Mouse (Mus musculus): ENCODE measurements around the gene Kcnab1.

The Kcnab1 gene

DNA sequence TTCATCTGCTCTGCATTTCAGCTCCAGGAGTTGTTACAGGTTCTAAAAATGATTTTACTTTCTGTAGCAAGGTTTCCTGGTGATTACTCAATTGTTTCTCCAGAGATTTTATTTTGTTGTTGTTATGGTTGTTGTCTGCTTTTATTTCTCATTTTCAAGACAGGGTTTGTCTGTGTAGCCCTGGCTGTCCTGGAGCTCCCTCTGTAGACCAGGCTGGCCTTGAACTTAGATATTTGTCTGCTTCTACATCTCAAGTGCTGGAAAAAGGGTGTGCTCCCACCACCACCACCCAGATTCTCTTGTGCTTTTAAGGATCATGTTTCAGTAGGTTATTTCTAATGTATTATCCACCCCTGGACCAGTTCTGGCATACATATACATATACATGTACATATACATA lies 207.6 kb downstream of the Kcnab1 start:
- no peak for DNase-seq (ENCODE audit: extremely low spot score)

DNA sequence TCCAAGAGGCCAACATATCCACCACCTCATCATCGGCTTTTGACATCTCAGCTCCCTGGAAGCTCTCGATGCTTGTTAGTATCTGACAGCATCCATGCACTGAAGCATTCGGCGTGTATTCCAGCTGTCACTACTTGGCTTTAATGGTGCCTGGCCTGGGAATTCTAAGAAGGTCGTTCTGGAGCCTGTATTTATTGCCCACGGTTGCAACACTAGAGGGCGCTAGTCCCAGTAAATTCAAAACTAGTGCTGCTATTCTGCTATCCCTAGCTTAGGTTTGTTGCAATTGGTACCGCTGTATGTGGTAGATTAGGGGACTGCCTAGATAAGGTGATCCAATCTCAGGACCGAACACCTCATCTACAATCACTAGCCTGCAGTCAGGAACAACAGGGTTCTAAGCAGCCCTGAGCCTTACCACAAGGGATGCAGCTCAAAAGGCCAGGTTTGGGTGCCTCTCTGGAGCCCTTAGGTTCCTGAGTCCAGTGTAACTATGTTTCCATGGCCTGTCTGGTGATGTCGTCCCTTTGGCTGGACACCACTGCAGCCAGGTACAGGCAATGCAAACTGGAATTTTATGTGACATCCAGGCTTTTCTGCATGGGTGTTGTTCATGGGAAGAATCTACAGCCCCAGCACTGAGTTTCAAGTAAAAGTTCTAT lies 208.8 kb downstream of the Kcnab1 start:
- DNase-seq (ENCODE audit: extremely low spot score), result peak; percentile 61

DNA sequence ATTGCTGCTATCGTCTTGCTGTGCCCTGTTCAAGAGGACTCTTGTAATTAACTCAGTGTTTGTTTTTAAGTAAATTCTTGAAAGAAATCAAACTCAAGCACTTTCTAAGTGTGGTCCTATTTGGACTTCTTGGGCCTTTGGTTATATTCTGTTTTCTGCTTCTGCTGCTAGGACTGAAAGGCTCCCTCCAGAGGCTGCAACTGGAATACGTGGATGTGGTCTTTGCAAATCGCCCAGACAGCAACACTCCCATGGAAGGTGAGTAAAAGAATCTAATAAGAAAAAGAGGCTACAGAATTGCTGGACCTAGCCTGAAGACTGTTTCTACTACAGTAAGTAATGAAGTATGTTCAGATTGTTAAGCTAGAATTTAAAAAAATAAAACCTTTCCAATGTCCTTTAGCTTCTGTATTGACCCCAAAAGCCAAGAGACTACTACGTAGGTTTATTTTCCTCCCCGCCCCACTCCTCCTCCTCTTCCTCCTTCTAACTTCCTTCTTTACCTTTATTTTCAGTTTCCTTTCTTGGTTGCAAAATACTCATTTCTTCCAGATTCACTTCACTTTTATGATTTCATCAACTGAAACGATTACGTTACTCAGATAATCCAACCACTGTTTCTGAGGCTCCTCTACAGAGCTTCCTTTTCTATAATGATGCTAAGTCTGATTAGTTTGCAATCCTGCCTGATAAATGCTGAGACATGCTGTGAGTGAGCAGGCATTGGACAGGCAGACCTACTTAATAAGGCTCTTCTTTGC lies 210.2 kb downstream of the Kcnab1 start:
- DNase-seq (ENCODE audit: extremely low spot score), result no peak

DNA sequence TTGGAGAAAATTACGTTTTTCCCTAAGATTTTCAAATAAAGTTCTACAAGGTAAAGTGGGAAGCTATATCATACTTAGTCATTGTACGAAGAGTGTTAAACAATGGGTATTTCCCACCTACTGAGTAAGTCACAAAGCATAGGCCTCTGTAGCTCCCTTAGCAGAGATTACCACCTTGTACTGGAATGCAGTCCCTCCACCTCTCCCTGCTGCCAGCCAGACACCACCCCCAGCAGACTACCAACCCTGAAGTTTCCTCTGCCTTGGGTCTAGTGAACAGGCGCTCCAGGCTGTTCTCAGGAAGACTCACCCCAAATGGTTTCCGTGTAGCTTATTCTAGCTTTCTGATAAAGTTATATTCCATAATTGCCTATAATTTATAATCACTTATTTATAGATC lies 211.8 kb downstream of the Kcnab1 start:
- DNase-seq (ENCODE audit: extremely low spot score), result no peak

DNA sequence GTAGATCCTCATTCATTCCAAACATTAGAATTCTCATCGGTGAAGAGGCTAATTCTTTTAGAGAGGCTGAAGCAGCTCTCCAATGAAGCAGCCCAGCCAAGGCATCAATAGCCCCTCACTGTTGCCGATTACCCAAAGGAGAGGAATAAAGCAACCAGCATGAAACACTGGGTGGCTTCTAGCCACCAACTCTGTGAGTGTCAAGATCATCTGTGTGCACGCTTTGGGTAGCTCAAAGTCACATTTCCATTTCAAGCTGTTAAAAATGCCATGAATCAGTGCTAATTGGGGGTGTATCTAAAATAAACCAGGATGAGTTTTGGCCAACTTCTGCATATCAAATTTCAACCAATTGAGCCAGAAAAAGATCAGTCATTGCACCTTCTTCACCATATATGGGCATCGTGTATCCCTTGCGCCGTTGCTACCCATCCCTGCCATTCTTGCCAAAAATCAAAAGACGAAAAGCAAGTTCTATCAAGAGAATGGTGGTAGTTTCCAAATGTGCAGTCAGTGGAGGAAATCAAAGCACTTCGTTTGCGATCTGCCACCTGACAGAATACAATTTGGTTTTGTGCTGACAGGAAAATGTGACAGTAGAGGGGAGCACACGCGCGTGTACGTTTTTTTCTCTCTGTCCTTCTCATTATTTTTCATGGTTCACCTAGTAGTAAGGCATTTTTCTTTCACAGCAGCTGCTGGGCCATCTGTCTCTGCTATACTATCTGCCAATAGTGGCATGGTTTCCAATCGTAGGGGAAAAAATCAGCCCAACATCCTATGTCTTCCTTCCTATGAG lies 213.0 kb downstream of the Kcnab1 start:
- DNase-seq (ENCODE audit: extremely low spot score), result no peak

DNA sequence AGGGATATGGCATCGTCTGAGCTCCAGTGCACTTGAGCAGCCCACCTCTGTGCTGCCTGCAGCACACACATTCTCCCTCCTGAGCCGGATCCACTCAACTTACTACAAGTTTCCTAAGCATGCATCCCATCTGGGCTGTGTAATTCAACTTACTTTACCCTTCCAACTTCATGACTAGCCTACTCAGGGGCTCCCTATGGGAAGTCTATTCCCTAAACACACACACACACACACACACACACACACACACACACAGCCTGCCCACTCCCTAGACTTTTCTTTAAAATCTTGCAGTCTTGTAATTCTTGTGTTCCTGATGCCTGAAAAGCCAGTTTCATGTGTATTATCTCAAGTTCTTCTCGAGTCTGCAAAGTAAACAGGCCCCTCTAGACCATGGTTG lies 216.1 kb downstream of the Kcnab1 start:
- no peak for DNase-seq (ENCODE audit: extremely low spot score)

DNA sequence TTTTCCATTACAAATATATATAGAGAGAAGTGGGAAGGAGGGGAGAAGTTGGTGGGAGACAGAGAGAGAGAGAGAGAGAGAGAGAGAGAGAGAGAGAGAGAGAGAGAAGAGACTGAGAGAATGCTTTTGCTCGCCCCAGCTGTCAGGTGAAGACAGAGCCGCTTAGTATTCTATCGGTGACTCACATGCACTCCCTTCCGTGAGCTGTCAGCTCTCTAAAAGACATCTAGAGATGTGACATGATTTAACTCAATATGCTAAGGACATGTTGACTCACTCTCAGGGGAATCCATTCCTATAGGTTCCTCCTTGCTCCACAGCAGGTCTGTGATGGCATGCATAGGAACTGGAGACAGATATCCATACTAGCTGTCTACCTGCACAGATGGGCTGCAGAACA lies 219.6 kb downstream of the Kcnab1 start:
- DNase-seq (ENCODE audit: extremely low spot score), result no peak

DNA sequence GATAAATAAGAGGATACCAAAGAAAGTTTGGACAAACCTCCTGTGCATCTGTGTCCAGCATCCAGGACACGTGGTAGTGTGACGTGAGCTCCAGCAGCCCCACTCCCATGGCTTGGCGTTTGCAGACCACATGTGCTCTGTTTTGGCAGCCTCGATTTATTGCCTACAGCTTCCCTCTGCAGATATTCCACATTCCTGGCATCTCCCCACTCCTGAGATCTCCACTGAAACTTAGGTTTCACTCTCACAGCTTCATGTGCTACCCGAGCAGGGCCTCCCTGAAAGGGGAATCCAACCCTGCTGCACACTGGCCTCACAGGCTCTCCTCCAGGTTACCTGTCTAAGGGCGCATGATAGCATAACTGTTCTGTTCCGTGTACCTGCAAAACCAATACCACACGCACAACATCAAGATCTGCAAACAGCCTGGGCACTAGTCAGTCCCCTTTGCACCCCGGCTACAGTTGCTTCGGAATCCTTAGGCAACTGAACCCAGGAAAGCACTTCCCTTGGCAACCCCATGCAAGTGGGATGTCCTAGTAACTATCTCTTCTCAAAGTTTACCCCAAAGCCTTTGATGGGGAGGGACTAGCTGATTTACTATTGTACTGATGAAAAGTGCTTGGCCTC lies 228.8 kb downstream of the Kcnab1 start:
- no peak for DNase-seq (ENCODE audit: extremely low spot score)

DNA sequence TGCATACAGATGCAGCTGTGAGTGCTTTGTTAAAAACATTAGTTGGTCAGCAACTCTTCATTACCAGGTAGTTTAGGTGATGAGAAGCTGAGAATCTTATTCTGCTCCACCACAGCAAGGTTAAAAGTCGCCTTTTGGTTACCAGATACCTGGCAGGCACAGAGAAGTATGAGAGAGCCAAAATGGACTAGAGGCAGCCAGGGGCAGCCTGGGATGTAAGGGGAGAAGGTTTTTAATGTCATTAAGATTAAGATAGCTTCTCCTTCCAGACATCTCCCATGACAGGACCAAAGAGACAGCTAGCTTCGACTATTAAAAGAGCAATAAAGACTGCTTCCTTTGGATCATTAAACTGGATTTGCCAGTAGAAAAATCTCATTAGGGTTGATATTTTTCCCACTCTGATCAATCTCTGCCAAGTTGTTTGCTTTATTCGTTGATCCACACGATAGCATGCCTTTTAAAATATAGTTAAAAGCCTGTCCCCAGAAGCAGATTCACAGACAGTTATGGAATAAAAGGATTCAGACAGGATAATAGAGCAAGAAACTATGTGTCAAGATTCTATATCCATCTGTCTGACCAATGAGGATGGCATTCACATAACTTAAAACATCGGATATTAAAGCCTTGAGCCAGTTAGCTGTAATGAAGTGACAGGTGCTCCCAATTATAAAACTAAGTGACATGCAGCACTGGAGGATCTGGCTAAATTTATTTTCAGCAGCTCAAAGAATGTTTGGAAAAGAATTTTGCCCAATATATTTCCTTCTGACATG lies 231.2 kb downstream of the Kcnab1 start:
- DNase-seq (ENCODE audit: extremely low spot score), result no peak

DNA sequence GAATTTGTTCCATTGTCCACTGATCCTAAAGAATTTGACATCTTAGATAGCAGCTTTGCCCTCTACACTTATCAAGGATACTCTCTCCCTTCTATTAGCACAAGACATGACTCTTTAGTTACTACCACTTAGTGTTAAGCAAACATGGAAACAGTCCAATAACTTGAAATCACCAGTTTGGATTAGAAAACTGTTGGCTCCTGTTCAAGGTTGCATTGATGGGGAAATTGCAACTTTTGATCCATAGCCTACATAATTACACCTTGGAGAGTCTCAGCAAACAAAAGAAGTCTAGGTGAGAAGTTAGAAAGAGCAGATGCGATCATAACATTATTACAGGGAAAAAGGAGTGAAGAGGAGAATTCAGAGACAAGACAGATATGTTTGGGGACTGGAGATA lies 237.0 kb downstream of the Kcnab1 start:
- DNase-seq (ENCODE audit: extremely low spot score), result no peak

DNA sequence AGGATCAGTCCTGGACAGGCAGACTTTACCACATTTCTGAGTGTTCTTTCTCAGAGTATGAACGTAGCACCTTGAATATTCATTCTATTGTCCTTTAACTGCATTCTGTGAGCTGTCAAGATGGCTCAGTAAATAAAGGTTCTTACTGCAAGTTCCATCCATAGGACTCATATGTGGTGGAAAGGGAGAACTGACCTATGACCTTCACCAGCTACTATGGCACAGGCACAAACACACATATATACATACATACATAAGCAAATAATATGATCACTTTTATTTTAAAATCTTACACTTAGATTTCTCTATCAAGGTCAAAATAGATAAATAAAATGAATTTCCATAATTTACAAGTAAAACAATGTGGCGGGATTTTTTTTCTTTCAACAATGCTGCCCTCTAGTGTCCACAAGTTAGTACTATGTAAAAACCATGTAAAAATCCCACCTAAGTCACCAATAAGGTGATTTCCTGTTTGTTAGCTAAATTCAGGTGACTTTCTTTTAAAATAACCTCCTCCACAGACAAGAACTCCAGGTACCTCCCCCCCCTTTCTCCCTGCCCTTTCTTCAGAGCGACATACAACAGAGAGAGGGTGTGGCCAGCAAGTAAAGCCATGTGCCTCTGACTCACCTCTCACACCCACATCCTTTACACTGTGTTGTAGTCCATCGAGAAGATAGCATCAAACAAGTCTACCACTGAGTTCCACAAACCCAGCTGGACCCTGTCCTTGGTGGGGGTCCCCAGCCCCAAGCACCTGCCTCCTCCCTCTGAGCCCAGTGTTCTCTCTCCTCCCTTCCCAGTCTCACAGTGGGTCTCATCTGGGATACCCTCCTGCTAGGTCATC lies 243.3 kb downstream of the Kcnab1 start:
- no peak for DNase-seq (ENCODE audit: extremely low spot score)

DNA sequence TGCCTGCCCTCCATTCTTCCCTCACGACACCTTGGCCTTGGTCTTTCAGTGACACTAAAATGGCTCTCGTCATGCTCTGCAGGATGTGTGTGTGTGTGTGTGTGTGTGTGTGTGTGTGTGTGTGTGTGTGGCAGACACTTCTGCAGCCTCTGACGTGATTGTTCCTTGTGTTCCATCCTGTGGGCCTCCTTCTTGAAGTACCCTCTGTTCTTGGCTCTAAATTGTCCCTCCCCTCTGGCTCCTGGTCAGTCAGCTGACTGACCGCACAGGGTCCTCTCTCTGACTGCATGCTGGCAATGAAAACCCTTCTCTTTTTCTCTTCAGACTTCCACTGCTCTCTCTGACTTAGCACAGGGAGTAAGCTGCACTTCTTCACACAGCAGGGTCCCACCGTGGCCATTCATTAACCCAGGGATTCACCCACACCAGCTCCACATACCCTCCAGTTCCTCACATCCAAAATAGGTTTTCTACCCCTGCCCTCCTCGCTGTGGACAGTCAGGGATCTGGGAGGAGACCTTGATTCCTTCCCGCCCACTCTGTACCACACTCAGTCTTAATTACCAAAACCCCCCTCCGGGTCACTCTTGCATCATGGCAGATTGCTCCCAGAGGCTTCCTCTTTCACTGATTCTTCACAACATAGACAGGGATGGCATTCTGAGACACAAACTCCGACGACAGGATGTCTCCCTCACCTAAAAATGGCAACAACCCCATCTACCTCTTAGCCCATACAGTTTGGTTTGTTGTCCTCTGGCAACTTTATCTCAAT lies 244.3 kb downstream of the Kcnab1 start:
- DNase-seq (ENCODE audit: extremely low spot score), result no peak

DNA sequence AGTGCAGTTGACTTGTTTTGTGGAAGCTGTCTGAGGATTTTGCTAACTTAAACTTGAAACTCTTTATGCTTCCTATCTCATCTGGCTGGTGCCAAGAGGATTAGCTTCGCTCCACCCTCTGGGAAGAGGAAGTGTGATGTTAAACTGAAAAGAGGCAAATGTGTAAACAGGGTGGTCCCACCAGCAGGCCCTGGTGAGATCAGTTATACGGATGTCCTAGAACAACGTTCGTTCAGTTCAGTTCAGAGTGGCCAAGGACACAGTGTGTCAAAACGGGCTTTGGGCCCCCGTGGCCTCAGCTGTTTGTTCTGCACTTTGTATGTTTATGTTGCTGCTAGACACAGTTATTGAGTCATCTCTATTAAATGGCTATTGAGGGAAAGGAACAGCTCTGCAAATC lies 246.3 kb downstream of the Kcnab1 start:
- no peak for DNase-seq (ENCODE audit: extremely low spot score)

DNA sequence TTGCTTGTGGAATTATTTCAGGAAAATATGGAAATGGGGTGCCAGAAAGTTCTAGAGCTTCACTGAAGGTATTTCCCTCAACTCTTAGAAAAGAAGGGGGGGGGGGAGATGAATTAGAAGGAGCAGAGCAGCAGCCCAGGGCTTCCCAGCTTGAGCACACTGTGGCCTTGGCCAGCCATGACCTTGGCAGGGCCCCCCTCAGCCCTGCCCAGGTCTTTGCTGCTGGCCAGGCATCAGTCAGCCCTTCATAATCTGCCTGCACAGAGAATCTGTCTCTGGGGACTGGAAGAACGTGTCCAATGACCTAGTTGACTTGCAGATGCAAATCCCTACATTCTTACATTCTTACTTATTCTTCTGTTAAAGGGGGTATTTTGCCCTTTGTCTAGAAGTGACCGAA lies 249.1 kb downstream of the Kcnab1 start:
- DNase-seq (ENCODE audit: extremely low spot score), result no peak

DNA sequence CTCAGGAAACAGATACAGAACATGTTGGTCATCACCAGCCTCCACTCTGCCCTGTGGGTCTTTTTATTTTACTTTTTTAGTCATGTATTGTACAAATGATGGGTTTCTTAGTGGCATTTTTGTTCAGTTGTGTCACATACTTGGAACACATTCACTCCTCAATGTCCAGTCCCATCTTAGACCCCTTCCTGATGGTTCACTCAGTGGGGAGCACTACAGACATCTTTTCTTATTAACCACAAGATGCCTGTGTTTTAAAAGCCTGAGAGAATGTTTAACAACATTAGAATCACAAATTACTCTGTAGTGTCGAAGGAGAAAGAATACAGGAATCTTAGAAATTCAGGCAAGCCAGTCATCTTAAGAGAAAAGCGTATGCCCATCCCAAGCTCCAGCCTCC lies 249.7 kb downstream of the Kcnab1 start:
- no peak for DNase-seq (ENCODE audit: extremely low spot score)

DNA sequence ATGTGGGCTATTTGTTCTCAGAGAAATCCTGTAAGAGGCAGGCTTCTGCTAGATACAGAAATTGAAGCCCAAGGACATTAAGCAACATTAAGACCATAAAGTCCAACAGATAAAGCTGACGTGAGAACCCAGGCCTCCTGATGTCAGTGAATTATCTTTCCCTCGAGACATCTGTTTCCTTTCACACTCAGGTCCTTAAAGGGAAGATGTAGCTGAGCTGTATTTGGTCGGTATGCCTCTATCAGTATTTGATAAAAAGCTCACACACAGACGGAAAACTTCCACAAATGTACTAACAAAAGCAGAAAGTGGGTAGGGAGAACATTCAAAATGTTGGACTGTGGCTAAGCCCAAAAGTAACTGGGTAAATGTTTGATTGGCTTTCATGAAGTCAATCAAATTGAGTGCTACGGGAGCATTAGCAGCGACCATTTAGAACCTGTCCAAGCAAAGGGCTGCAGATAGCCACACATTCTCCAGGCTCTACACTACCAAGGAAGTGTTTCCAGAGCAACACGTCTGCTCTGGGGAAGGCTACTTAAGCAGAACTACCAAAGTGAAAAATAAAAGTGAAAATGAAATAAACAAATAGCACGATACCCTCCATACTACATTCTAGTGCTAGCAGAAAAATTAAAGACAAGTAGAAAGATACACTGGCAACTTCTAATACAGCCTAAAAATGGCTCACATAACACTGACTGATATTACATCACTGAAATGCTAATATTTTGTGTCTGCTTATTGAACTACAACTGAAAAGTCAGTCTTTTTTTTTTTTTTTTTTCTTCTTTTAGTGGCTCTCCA lies 251.2 kb downstream of the Kcnab1 start:
- no peak for DNase-seq (ENCODE audit: extremely low spot score)

DNA sequence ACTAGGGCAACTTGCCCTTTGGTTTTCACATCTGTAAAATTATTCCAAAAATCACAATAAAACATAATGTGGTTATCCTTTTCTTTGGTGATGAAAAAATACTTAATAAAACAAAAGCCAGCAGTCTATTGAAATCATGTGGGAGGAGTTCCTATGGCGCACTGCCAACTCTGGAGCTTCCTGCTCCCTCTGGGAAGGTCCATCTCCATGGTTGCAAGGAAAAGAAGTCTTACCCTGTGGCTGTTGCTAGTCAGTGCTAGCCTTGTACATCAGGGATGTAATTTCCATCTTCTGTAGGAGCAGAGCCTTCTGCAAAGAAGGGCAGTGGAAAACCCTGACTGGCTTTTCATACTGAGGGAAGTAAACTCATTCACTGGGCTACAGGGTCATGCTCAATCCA lies 254.3 kb downstream of the Kcnab1 start:
- DNase-seq (ENCODE audit: extremely low spot score), result no peak

DNA sequence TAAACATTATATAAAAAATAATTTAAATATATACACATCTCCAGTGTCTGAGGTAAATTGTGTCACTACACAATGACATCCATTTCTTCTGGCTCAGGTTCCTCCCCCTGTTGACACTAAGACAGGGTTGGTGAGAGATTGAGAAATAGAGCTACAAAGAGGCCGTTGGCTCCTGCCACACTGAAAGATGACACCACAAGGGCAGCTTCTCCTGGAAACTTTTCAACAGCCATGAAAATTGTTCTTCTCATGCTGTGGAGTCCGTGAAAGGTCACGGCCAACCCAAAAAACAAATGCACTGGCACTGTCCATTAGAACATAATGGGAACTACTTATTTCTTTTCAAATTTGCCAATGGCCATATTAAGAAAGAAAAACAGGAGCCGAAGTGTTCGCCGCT lies 256.0 kb downstream of the Kcnab1 start:
- no peak for DNase-seq (ENCODE audit: extremely low spot score)

Measured in embryo, embryonic 9.5 days (tissue).